Mouse (Mus musculus) olfactory bulb, adult 2 months (tissue): ENCODE data around the gene Olfr1128.

ENCODE experiments used
- CTCF ChIP-seq: fragments of 200-500 bp; IDR thresholded peaks from 2 replicates; pipeline ENCODE4 v1.5.1; 2012; ENCODE audit warnings: low read depth, mild to moderate bottlenecking, low read length, moderate library complexity; ENCODE audit not compliant: insufficient read depth
- POLR2A ChIP-seq: fragments of 200-500 bp; IDR thresholded peaks from 2 replicates; pipeline ENCODE4 v1.6.1; 2012; ENCODE audit warnings: mild to moderate bottlenecking, low read depth, low read length, moderate library complexity; ENCODE audit not compliant: insufficient read depth

GRCm38 (mm10) chr2:87531496-87531895 lies 13.8 kb downstream of the Olfr1128 start, which contains the start of gene Olfr153:
- no peak for TF ChIP-seq CTCF
- TF ChIP-seq POLR2A: no peak
